Mouse (Mus musculus): ENCODE measurements around the gene Rtn4rl2.

Gene Rtn4rl2

DNA sequence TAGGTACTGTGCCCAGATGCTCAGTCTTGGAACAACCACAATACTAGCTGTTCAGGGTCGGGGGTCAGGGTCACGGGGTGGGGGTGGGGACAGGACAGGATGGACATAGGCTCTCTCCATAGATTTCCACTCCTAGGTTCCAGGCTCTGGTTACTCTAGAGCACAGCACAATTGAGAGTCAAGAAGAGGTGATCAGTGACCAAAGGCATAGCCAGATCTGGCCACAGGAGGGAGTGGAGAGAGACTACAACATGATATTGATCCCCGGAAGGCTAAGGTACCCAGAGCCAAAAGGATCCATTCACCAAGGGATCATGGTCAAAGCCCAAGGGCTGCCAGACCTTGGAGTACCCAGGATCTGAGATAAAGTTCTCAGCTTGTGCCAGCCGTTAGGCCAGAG lies 1.9 kb downstream of the Rtn4rl2 start:
- DNase-seq, result peak; percentile 2

DNA sequence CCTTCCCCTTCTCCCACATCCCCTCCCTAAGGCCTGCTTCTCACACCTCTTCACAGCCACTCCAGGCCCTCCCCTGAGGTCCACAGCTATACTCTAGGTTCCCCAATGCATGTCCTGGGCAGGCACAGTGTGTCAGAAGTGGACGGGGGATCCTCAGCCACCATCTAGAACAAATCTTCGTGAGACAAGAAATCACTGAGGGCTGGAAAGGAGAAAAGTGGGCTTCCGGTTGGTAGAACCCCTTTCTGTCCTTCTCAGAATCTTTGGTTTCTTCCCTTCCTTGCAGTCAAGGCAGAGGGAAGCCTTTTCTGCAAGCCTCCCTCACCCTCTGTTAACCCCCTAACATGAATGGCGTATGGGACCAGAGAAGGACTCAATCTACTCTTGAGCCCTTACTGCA lies 2.6 kb downstream of the Rtn4rl2 start:
- peak; percentile 1 for DNase-seq

DNA sequence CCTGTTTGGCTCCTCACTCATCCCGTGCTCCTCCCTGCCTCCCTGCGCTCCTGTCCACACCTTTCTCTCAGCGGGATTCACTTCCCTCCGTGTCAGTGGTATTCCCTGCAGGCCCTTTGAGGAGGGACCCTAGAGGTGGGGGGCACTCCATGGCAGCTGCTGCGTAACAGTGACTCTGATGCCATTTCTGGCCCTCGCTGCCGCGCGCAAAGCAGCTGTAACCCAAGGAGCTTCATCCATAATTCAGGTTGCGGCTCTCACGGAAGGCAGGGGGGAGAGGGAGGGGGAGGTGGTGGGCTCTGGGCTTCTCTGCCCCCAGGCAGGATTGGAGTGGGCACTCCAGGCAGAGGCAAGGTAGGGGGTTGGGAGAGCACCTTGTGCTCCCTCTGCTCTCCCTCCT lies 3.0 kb downstream of the Rtn4rl2 start:
- no peak for DNase-seq

DNA sequence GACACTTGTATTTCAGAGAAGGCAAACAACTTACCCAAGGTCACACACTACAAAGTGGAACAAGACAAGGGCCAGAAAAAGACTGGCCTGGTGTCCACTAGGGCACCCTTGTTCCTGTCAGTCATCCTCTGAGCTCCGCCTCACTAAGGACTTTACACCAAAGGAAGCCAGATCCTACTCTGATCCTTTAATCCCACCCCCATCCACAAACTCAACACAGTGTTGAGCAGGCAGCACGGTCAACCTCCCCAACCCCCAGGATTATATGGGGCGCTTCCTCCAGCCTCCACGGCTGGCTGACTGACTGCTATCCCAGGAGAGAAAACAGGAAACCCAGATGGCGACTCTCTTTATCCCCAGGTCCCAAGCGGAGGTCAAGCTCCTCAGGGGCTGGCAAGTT lies 3.4 kb downstream of the Rtn4rl2 start:
- DNase-seq, result no peak

DNA sequence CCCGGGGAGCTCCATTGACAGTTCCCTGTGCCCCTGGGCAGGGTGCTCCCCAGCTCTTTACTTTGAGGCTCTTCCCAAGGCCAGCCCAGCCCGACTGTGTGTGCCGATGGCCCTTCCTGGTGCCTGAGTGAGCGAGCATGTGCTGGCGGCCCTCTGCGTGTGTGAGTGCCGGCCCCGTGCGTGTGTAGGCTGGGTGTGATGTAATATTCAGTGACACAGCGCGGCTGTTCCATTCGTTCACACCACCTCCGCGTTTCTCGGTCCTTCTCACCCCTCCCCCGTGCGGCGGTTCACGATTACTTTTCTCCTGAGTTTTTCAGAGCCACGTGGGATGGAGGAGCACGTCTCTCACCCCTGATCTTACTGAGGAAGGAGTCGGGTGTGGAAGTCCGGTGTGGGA lies 3.9 kb downstream of the Rtn4rl2 start:
- DNase-seq, result peak; percentile 38

DNA sequence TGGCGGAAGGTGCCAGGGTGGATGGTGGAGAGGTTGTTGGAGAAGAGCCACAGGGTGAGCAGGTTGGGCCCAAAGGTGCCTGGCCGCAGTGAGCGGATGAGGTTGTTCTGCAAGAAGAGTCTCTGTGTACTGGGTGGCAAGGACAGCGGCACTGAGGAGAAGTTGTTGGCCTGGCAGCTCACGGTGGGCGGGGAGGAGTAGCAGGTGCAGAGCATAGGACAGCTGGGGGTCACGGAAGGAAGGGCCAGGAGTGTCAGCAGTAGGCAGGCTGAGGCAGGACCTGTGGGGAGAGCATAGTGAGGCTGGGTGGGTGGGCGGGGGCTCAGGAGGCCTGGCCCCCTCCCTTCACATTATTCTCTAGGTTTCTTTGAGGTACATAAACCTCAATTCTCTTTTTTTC lies 5.9 kb downstream of the Rtn4rl2 start:
- DNase-seq, result no peak

DNA sequence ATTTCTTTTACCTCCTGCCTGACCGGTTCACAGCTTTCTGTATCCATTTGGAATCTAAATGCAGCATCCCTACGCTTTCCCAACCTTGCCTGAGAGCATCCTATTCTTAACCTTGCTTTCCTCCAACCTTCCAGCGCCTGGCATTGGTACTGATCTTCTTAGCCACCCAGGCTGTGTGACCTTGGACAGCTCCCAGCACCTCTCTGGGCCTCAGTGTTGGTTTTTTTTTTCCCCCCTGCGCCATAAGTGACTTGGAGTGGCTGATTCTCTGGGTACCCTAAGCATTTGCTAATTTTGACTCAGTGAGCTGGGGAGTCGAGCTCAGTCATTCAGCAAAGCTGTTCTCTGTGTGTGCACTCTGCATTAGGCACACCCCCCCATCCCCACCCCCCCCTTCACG lies 10.7 kb downstream of the Rtn4rl2 start:
- DNase-seq, result no peak

DNA sequence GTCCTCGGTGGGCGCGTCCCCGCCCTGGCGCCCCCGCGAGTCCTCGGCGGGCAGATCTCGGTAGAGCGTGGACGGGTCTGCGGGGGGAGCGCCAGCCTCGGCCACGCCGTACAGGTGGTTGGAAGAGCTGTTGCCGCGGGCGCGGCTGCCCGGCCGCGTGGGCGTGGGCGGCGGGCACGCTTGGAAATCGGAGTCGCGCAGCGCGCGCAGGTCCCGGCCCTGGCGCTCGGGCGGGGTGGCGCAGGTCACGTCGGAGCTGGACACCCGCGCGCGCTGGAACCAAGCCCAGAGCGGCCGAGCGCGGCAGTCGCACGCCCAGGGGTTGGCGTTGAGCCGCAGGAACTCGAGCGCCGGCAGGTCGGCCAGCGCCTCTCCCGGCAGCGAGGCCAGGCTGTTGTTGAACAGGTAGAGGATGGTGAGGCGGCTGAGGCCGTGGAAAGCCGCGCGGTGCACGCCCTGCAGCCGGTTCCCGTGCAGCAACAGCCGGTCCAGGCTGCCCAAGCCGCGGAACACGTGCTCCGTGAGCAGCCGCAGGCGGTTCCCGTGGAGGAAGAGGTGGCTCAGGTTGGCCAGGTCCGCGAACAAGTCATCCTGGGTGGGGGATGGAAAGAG lies 14.3 kb downstream of the Rtn4rl2 start:
- peak; percentile 78 for DNase-seq

DNA sequence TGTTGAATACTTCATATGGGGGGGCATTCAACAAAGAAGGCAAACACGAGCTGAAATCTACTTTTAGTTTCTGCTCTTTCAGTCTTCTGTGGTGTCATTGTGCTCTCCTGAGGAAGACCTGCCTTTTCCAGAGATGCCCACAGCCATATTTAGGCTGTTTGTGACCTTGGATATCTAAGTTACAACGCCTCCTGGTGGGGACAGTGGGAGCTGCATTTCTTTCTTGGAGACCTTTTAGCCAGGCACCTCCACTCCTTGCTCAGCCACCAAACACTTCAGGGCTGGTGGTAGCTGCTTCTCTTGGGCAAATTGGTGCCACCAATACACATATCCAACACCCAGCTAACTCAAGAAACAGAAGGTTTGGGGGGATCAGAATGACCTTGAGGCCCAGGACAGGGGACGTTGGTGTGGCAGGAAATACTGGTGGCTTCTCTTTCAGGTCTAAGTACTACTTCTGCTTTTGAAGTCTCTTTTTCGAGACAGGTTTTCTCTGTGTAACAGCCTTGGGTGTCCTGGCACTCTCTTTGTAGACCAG lies 15.8 kb downstream of the Rtn4rl2 start:
- peak; percentile 34 for DNase-seq

DNA sequence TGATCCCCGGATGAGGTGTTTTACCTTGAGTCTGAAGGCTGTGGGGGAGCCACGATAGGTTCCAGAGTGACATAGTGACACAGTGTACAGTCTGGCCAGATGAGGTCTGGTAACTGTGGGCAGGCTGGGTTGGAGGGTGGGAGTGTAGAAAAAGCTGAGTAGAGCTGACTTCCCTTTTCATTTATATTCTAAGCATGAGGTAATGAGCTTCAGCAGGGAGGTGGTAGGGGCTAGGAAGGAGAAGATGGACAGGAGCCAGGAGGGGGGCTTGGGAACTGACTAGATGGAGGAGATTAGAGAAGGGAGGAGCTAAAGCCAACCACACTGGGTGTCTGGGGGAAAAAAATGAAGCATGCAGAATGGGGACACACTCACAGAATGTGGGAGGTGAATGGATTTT lies 17.5 kb downstream of the Rtn4rl2 start:
- no peak for DNase-seq

DNA sequence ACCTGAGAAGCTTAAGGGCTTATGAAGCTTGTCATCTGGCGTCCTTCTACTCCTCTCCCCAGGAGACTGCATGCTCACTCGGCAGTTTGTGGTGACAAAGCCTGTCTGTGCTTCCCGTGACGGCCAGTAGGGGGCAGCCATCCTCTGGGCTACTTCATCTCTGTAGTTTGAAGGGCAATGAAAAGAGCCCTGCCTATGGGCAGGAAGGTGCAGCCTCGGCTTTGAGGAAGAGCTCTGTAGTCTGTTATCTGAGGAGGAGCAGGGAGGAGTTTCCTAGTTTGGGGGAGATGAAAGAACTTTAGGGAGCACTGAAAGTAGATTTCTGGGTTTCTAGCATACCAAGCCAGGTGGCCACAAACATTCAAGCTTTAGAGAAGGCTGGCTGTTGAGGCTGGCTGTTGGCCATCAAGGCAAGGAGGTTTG lies 18.0 kb downstream of the Rtn4rl2 start:
- DNase-seq, result peak; percentile 82

DNA sequence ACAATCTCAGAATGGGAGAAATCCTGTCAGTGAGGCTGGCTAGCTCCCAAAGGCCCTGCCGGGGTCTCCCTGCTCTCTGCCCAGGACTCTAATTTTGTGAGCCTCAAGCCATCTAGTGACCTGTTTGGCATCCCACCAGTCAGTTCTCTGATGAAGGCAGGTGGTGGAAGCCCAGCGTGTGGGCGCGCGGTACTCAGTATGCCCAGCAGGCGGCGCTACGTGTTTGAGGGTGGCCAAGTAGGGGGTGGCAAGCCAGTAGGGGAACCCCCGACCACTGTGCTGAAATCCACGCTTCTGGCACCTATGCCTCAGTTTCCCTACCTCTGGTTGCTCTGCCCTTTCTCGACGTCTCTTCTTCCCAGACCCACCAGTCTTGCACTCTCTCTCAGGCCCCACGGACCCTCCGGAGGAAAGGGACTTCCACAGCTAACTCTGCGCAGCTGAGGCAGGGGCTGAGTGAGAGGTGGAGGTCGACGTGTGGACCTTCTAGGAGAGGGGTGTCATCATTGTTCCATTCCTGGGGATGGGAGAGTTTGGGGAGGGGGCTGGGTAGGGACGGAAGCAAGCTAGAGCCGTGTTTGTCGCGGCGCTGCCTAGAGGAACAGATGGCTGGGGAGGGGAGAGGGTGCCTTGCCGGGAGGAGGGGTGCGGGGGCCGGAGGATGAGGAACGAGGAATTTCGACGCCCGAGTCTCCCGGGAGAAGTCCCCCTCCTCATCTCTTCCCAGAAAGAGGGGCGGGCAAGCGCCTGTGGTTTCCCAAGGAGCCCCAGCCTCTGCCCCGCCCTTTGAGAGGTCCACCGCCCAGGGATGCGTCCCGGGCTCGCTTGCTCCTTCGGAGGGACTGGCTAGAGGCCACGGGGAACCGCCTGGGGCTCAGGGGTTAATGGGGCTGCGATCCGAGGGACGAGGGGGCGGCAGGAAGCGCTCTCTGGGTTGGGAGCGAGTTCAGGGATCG lies 20.6 kb downstream of the Rtn4rl2 start:
- DNase-seq, result peak; percentile 77

DNA sequence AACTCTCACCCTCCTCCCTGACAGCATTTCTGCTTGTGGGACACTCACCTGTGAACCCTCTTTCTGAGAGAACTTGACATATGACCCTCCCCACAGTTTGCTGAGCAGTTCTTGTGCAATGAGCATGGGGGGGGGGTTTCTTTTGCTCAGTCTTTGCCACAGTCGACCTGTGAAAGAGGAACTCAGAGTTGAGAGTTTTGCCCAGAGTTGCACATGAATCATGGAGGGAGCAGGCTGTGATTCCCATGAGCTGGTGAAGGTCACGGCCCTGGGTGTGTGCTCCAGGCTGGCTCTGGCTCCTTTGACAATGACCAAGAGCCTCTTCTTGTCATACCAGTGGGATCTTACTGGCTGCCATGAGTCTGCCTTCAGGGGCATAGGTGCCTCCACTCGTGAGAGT lies 24.3 kb downstream of the Rtn4rl2 start:
- no peak for DNase-seq

DNA sequence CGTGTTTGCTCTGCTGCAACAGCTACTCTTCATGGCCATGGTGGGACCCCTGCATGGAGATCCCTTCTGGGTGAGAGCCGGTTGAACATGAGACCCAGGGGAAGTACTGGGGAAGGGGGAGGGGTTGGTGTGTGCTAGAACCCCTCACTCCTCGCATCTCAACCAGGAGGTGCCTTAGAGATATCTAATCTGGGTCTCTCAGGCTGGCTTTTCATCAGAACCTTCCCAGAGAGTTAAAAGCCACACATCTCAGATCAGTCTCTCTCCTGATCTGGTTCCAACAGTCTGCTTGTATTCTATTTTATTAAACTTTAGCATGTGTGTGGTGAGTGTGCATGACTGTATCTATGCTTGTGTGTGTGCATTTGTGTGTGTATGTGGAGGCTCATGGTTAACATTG lies 25.1 kb downstream of the Rtn4rl2 start:
- no peak for DNase-seq

DNA sequence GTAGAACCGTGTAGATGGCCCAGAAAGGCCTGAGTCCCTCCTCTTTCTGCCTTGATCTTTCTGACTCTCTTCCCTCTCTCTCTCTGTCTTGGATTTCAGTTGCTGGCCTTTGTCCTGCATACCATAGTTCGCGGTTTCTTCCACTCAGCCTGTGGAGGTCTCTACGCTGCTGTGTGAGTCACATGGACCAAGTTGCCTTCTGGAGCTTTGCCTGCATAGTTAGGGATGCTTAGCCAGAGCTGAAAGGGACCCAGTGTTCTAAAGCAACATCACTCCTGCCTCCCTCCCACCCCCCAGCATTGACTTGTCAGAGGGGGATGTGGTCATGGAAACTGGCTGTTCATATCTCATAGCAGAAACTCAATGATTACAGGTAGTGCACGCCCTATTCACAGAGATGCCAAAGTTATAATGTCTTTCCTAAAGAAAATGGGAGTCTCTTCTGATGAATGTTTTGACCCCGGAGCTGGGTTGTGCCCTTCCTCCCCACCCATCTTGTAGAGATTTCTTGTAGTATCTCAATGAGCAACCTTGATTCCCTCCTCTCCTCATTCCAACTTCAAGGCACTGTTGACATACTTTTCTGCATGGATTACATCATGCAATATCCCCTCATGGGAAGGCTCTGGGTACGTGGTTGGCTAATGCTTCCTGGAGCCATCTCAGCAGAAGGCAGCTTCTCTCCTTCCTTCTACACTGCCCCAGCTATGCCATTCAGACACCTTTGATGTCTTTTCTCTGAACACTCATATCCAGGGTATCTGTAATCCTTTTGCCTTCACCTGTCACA lies 26.3 kb downstream of the Rtn4rl2 start:
- no peak for DNase-seq

DNA sequence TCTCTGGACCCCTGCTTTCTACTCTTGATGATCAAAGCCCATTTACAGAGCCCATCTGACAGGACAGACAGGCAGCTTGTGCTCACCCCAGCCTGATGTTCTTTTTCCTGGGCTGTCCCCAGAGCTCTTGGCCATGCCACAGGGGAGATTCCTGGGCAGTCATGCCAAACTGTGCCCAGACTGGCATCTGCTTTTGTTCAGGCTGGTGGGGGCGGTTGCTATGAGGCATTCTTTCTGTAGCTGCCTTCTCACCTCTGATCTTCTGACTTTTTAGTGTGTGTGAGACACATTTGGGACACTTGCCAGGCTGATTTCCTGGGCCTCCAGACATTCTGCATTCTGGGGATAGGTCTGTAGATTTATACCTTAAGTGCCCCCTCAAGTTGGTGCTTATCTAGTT lies 28.0 kb downstream of the Rtn4rl2 start:
- no peak for DNase-seq

DNA sequence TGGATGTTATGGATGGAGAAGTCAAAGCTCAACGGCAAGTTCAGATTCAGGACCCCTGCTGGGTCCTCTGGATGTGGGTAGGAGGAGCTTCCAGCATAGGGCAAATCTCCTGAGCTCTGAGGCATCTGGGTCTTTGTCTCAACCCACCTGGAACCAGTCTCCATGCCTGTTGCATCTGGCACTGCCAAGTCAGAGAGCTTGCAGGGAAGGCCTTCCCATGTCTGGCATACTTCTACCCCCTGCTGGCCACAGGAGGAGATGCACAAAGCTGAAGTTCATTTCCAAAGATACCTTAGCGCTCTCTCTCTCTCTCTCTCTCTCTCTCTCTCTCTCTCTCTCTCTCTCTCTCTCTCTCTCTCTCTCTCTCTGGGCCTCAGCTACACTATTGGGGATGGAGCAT lies 30.8 kb downstream of the Rtn4rl2 start:
- peak; percentile 73 for DNase-seq

DNA sequence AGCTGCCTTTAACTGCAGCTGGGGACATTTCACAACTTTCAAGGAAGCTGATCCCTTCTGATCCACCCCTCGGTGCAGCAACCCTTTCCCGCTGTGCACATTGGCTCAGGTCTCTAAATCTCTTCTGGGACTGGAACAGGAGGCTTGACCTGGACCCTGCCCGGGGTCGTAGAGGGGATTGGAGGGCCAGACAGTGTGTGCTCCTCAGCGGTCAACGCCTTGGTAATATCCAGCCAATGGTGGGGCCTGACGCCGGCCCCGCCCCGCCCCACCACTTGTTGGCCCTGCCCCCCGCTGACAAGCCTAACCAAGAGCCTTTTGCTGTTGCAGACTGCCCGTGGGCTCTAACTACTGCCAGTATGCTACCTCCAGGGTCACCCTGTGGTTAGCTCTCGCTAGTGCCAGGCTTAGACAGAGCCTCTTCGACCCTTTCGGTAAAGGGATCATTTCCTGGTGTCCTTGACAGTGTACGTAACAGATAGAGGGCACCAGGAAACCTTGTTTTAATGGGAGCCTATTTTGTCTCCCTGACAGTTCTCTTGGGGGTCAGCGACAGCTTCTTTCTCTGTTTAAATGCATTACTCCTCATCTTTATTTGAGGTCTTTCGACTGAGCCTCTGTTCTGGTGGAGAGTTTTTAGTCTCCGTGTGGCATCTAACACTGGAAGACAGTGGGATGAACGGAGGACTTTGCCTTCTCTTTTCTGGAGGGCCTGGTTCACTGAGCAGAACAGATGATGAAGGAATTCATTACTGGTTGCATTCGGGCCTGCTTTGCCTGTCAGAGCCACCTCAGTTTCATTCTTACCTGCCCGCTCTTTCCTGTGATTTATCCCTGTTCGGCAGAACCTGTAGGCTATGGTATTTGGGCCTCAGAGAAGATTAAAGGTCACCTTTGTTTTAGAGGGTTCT lies 35.1 kb downstream of the Rtn4rl2 start:
- DNase-seq, result peak; percentile 77

DNA sequence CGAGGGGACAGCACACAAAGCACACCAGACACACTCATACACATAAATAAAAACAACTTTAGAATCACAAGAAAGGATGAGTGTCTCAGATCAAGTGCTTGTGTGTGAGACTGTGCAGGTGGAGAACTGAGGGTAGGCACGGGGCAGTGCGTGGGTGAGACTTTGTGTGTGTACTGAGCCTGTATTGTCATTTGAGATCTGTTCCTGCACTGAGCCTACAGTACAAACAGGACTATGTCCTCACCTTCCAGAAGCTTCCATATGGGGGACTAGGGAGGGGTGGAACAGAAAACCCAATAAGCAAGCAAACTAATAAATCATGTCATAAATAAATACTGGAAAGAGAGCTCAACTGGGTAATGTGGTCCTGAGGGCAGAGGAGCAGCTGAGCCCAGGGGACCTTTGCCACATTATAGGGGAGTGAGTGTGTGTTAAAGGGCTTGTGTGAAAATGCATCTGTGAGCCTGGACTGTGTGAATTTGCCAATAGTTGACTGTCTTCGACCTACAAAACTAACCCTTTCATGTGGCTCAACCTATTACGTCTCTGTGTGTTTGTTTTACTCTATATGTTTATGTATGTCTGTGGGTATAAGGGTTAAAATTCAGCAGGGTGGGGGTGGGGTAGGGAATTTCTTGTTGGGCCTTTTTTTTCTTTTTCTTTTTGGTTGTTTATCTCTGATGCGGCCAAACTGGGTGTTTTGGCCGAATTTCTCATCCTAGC lies 35.9 kb downstream of the Rtn4rl2 start:
- no peak for DNase-seq

DNA sequence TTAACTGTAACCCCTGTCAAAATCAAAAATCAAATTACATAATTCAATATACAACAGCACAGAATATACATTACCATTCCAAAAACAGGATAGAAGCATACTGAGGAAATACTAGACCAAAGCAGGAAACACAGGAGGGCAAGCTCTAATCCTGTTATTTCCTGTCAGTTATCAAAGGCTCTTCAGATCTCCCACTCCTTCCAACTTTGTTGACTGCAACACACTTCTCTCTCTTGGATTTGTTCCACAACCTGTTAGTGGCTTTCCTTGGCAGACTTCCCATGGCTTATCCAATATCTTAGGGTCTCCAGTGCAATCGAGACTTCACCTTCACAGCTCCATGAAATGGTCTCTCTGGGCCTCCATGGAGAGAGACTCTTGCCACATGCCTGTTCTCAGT lies 41.3 kb downstream of the Rtn4rl2 start:
- DNase-seq, result no peak

DNA sequence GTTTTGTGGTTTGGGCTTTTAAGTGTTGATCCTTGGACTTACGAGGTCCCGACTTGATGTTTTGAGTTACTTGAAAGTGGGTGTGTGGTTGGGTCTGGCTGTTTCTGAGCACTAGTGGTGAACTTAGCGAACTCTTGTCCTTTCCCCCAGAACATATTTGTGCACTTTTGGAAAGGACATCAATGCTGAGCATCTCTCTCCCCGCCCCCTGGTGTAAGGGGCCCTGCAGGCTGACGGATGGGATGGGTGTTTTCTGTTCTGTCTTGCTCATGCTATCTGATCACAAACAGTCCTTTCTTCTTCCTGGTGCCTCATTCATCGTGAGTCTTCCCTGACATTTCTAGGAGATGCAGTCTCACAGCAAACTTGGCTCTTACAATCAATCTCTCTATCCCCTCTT lies 42.9 kb downstream of the Rtn4rl2 start:
- DNase-seq, result no peak

DNA sequence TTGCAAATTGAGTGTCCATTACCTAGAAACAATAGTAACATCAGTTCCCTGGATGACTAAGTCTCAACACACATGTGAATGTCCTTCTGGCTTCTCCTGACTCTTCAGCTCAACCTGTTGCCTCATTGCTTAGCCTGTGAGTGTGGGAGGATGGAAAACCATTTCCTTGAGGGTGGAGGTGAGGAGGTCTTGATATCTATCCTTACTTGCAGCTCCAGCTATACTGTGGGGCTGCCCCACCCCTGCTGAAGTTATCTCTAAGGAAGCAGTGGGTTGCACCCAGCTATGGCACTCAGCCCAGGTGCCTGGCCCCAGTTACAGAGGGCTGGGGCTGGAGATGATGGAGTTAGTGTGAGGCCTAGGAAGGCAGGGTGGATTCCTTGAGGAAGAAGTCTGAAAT lies 44.6 kb downstream of the Rtn4rl2 start:
- DNase-seq, result no peak
